Mouse (Mus musculus) heart, embryonic 11.5 days (tissue): Measurements from ENCODE around the gene Carns1. TPM values are rescaled to one million over a fixed set of nuclear protein-coding genes. Genes with fewer than 3 reads are reported as not detected.

ENCODE experiments used
- ATAC-seq: fragments of 200-750 bp; cut with Nextera tagmentation; replicated peaks from 2 replicates; pipeline ENCODE4 v1.8.0; 2017; ENCODE audit warnings: moderate library complexity; ENCODE audit not compliant: insufficient number of reproducible peaks, low FRiP score, low TSS enrichment
- H3K27ac ChIP-seq: fragments of 300-500 bp; sonication (generic); 2 replicates; pipeline ENCODE4 v1.5.1; 2014; ENCODE audit warnings: mild to moderate bottlenecking, low read depth, low read length
- H3K27me3 ChIP-seq: fragments of 300-500 bp; sonication (generic); 2 replicates; pipeline ENCODE4 v1.6.1; 2014; ENCODE audit warnings: mild to moderate bottlenecking, low read length, mixed read lengths; ENCODE audit not compliant: control insufficient read depth, insufficient read depth
- H3K36me3 ChIP-seq: fragments of 300-500 bp; sonication (generic); 2 replicates; pipeline ENCODE4 v1.6.1; 2014; ENCODE audit warnings: mild to moderate bottlenecking, low read length, moderate library complexity, mixed read lengths; ENCODE audit not compliant: control insufficient read depth, insufficient read depth
- H3K4me1 ChIP-seq: fragments of 300-500 bp; sonication (generic); 2 replicates; pipeline ENCODE4 v1.6.1; 2014; ENCODE audit warnings: low read length; ENCODE audit not compliant: control insufficient read depth, insufficient read depth
- H3K4me2 ChIP-seq: fragments of 300-500 bp; sonication (generic); 2 replicates; pipeline ENCODE4 v1.6.1; 2014; ENCODE audit warnings: mild to moderate bottlenecking, moderate library complexity
- H3K4me3 ChIP-seq: fragments of 300-500 bp; sonication (generic); 2 replicates; pipeline ENCODE4 v1.5.1; 2014; ENCODE audit warnings: low read depth, low read length
- H3K9ac ChIP-seq: fragments of 300-500 bp; sonication (generic); 2 replicates; pipeline ENCODE4 v1.6.1; 2014; ENCODE audit warnings: mild to moderate bottlenecking, low read depth, low read length, moderate library complexity
- H3K9me3 ChIP-seq: fragments of 300-500 bp; sonication (generic); replicated peaks from 2 replicates; pipeline ENCODE4 v1.6.1; 2016; ENCODE audit warnings: low read length; ENCODE audit not compliant: control insufficient read depth
- WGBS: fragments of 180-500 bp; shearing (Covaris S2); extraction: QIAGEN DNeasy Blood & Tissue Kit; methylation state at CpG from one replicate; pipeline ENCODE4 v1.1.7; 2014; ENCODE audit not compliant: insufficient replicate concordance; 5-methylcytosine and 5-hydroxymethylcytosine counted together
- polyA plus RNA-seq: library from polyadenylated mRNA; unstranded; fragments of >200 nt; fragmentation: Nextera tagmentation; extraction: Ambion mirVana; gene quantifications from 2 replicates; pipeline ENCODE4 v1.2.1, GENCODE M21; 2014

Carns1 gene
- polyA plus RNA-seq, 1 experiment from 2014 or later, result 2.8 TPM

- ATAC-seq, result no peak
- Histone ChIP-seq H3K27ac (no peak overlapping the region), H3K27me3 (peaks cover 58% of the 10 kb centered on the region), H3K36me3 (no peaks in the 10 kb centered on the region), H3K9ac (no peak overlapping the region; the same call in 1 of the 2 replicates), H3K4me2 (peak overlapping the region; percentile 20; the same call in 1 of the 2 replicates), H3K4me1 (peaks cover 60% of the 10 kb centered on the region), H3K4me3 (no peak overlapping the region), H3K9me3 (no peaks in the 10 kb centered on the region)
- 14% methylated on average over 5 of the region's 5 CpGs for WGBS
Observed at GRCm38 (mm10) chr19:4217140-4217539, 41.9 kb upstream of the Carns1 start.

- peak overlapping the region; percentile 49 for H3K4me2 ChIP-seq
- ATAC-seq, result no peak
- H3K9ac ChIP-seq, result peak overlapping the region; percentile 47; the same call in 1 of the 2 replicates
- peaks cover 51% of the 10 kb centered on the region for H3K4me1 ChIP-seq
- no peaks in the 10 kb centered on the region for H3K9me3 ChIP-seq
- 16% methylated on average over 14 of the region's 14 CpGs for WGBS
- H3K4me3 ChIP-seq, result peak overlapping the region; percentile 6
- no peaks in the 10 kb centered on the region for H3K36me3 ChIP-seq
- H3K27me3 ChIP-seq, result peaks cover 60% of the 10 kb centered on the region
- no peak overlapping the region for H3K27ac ChIP-seq
Observed at GRCm38 (mm10) chr19:4216041-4216685, 40.9 kb upstream of the Carns1 start.

- Histone ChIP-seq H3K4me3 (peak overlapping the region; percentile 67), H3K36me3 (no peaks in the 10 kb centered on the region), H3K27ac (peak overlapping the region; percentile 73; the same call in 1 of the 2 replicates), H3K27me3 (peaks cover 64% of the 10 kb centered on the region), H3K9ac (peak overlapping the region; percentile 78; the same call in 1 of the 2 replicates), H3K9me3 (no peaks in the 10 kb centered on the region), H3K4me2 (peak overlapping the region; percentile 100), H3K4me1 (peaks cover 44% of the 10 kb centered on the region)
- no peak for ATAC-seq
- WGBS, result 1% methylated on average over 21 of the region's 21 CpGs
Observed at GRCm38 (mm10) chr19:4215451-4215840, 40.2 kb upstream of the Carns1 start.

- no peaks in the 10 kb centered on the region for H3K36me3 ChIP-seq
- peaks cover 39% of the 10 kb centered on the region for H3K4me1 ChIP-seq
- H3K27ac ChIP-seq, result peak overlapping the region; percentile 73
- H3K27me3 ChIP-seq, result peaks cover 65% of the 10 kb centered on the region
- 0% methylated on average over 43 of the region's 81 CpGs for WGBS
- no peaks in the 10 kb centered on the region for H3K9me3 ChIP-seq
- H3K9ac ChIP-seq, result peak overlapping the region; percentile 78
- H3K4me3 ChIP-seq, result peak overlapping the region; percentile 67
- ATAC-seq, result peak; percentile 7; the same call in 1 of the 2 replicates
- H3K4me2 ChIP-seq, result peak overlapping the region; percentile 100
Observed at GRCm38 (mm10) chr19:4214771-4215450, 39.6 kb upstream of the Carns1 start.

GRCm38 (mm10) chr19:4214071-4214770 is 38.9 kb upstream of the Carns1 start, which contains the start of the genes Clcf1 and AC109138.7:
Gene Clcf1, plus strand, starts transcription at chr19:4214238.
Gene AC109138.7, plus strand, starts transcription at chr19:4214357.
- Histone ChIP-seq H3K27ac (peak within 1 kb of the TSS; percentile 73), H3K27me3 (peaks cover 65% of the 10 kb centered on the region), H3K36me3 (no peaks in the 10 kb centered on the region), H3K9ac (peak within 1 kb of the TSS; percentile 78), H3K4me3 (peak within 1 kb of the TSS; percentile 67), H3K9me3 (no peaks in the 10 kb centered on the region), H3K4me2 (peak within 1 kb of the TSS; percentile 100), H3K4me1 (peaks cover 35% of the 10 kb centered on the region)
- peak; percentile 52; the same call in 1 of the 2 replicates for ATAC-seq
- 2% methylated on average over 48 of the region's 49 CpGs for WGBS

GRCm38 (mm10) chr19:4213524-4213974 is 38.3 kb upstream of the Carns1 start:
- Histone ChIP-seq H3K4me1 (peaks cover 35% of the 10 kb centered on the region), H3K9me3 (no peaks in the 10 kb centered on the region), H3K9ac (no peak overlapping the region; the same call in 1 of the 2 replicates), H3K4me3 (peak overlapping the region; percentile 67; the same call in 1 of the 2 replicates), H3K36me3 (no peaks in the 10 kb centered on the region), H3K27ac (no peak overlapping the region), H3K27me3 (peaks cover 69% of the 10 kb centered on the region), H3K4me2 (peak overlapping the region; percentile 100)
- WGBS, result 6% methylated on average over 9 of the region's 9 CpGs
- no peak for ATAC-seq

- H3K4me2 ChIP-seq, result no peak overlapping the region
- H3K4me3 ChIP-seq, result no peak overlapping the region
- H3K9me3 ChIP-seq, result no peaks in the 10 kb centered on the region
- H3K36me3 ChIP-seq, result no peaks in the 10 kb centered on the region
- WGBS, result 27% methylated on average over 4 of the region's 4 CpGs
- ATAC-seq, result no peak
- H3K9ac ChIP-seq, result no peak overlapping the region
- no peak overlapping the region for H3K27ac ChIP-seq
- H3K4me1 ChIP-seq, result peaks cover 34% of the 10 kb centered on the region
- H3K27me3 ChIP-seq, result peaks cover 62% of the 10 kb centered on the region
Observed at GRCm38 (mm10) chr19:4211891-4212588, 36.8 kb upstream of the Carns1 start.

- H3K36me3 ChIP-seq, result no peaks in the 10 kb centered on the region
- WGBS, result 69% methylated on average over 5 of the region's 5 CpGs
- H3K9me3 ChIP-seq, result no peaks in the 10 kb centered on the region
- no peak overlapping the region for H3K4me2 ChIP-seq
- peaks cover 37% of the 10 kb centered on the region for H3K27me3 ChIP-seq
- H3K27ac ChIP-seq, result no peak overlapping the region
- H3K9ac ChIP-seq, result no peak overlapping the region
- H3K4me1 ChIP-seq, result peaks cover 12% of the 10 kb centered on the region
- no peak overlapping the region for H3K4me3 ChIP-seq
- no peak for ATAC-seq
Observed at GRCm38 (mm10) chr19:4208563-4208962, 33.3 kb upstream of the Carns1 start.
